Comparison of ENCODE assay signal across 24 mouse cellular contexts in the genomic region with DNA sequence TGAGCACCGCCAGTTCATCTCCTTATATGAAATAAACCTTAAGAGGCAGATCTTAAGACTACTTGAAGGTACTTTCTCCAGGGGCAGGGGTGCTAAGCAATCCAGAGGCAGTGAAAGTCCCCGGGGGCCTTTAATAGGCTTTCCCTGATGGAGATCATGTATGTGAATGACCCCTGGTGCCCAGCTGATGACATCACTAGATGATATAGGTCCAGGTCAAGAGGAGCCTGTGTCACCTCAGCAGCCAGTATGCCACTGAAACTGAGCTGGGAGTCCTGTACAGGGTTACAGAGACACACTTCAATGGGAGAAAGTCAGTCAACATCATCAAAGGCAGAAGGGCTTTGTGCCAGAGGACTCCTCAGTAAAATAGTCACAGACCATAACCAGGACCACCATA.
DNase-seq lines count a peak whose midpoint lies in the region; ATAC-seq lines count a peak whose summit lies in the region.
"Had no signal": no experiment of that assay in that cellular context is flagged by ENCODE, and none has a peak within 500 bp of the region (broad histone marks: within the 10 kb centered on the region; RNA-seq: fewer than 3 reads in every experiment).

No protein-coding gene starts in this region.

- H3K9me3 ChIP-seq in heart, embryonic 10.5 days: no peaks in the 10 kb centered on the region
- no peaks in the 10 kb centered on the region for H3K9me3 ChIP-seq in kidney, embryonic 14.5 days (ENCODE audit: control insufficient read depth, low read length)
- no peaks in the 10 kb centered on the region for H3K9me3 ChIP-seq in midbrain, embryonic 10.5 days (replicated peaks)
- no peaks in the 10 kb centered on the region for H3K9me3 ChIP-seq in midbrain, embryonic 16.5 days (replicated peaks; ENCODE audit: control insufficient read depth, low read length, poor library complexity, severe bottlenecking)
- H3K9me3 ChIP-seq: embryonic facial prominence, embryonic 13.5 days; hindbrain, embryonic 15.5 days; intestine, embryonic 15.5 days had no signal

- H3K27me3 ChIP-seq in heart, embryonic 10.5 days (ENCODE audit: insufficient read depth, poor library complexity, severe bottlenecking): no peaks in the 10 kb centered on the region
- H3K27me3 ChIP-seq in kidney, embryonic 14.5 days (ENCODE audit: control insufficient read depth, insufficient read depth, low read length): no peaks in the 10 kb centered on the region
- H3K27me3 ChIP-seq in midbrain, embryonic 10.5 days (ENCODE audit: low read depth, poor library complexity, severe bottlenecking): peaks cover 60% of the 10 kb centered on the region
- no peaks in the 10 kb centered on the region for H3K27me3 ChIP-seq in midbrain, embryonic 16.5 days (ENCODE audit: control insufficient read depth, insufficient read depth, low read depth, low read length)
- H3K27me3 ChIP-seq: embryonic facial prominence, embryonic 13.5 days; hindbrain, embryonic 15.5 days; intestine, embryonic 15.5 days had no signal

- DNase-seq in heart, embryonic 10.5 days (ENCODE audit: low spot score): peak; percentile 60
- DNase-seq in heart, adult 8-10 months (ENCODE audit: low spot score): no peak
- DNase-seq in kidney, postnatal 4 days: no peak
- DNase-seq in midbrain, embryonic 10.5 days (ENCODE audit: low spot score): no peak
- DNase-seq in left cerebral cortex, adult 11 months (ENCODE audit: low spot score): no peak
- DNase-seq: adrenal gland, adult 2 months; adrenal gland, postnatal 14 days; cerebellum, adult 11 months; cerebellum, adult 2 months; cerebellum, adult 9-11 months; cerebellum, postnatal 25 days; forebrain, postnatal 0 days; gastrocnemius, adult 2 months; gastrocnemius, postnatal 14 days; heart, adult 18-20 months had no signal

- no peak; the same call in 1 of the 2 replicates for ATAC-seq in kidney, embryonic 14.5 days (ENCODE audit: low FRiP score, low TSS enrichment)
- ATAC-seq in midbrain, embryonic 16.5 days: no peak
- ATAC-seq: CD4-positive, CD25-positive, alpha-beta regulatory T cell, adult 4 months; forebrain, embryonic 14.5 days; forebrain, postnatal 0 days; intestine, embryonic 15.5 days had no signal

- H3K4me1 ChIP-seq in heart, embryonic 10.5 days: peaks cover 23% of the 10 kb centered on the region
- H3K4me1 ChIP-seq in kidney, embryonic 14.5 days (ENCODE audit: control insufficient read depth, insufficient read depth, low read length): peaks cover 21% of the 10 kb centered on the region
- peaks cover 61% of the 10 kb centered on the region for H3K4me1 ChIP-seq in midbrain, embryonic 10.5 days
- no peaks in the 10 kb centered on the region for H3K4me1 ChIP-seq in midbrain, embryonic 16.5 days (ENCODE audit: control insufficient read depth, insufficient read depth, low read length)
- H3K4me1 ChIP-seq: hindbrain, embryonic 15.5 days had no signal

- H3K4me2 ChIP-seq in kidney, embryonic 14.5 days (replicated peaks; ENCODE audit: low read depth, low read length): no peak overlapping the region
- no peak overlapping the region for H3K4me2 ChIP-seq in midbrain, embryonic 16.5 days (ENCODE audit: low read length)
- H3K4me2 ChIP-seq: embryonic facial prominence, embryonic 13.5 days; heart, embryonic 11.5 days; hindbrain, embryonic 15.5 days; intestine, embryonic 15.5 days had no signal

- H3K9ac ChIP-seq in kidney, embryonic 14.5 days (ENCODE audit: low read depth, low read length): no peak overlapping the region
- H3K9ac ChIP-seq in midbrain, embryonic 16.5 days (ENCODE audit: low read depth, low read length): no peak overlapping the region
- H3K9ac ChIP-seq: embryonic facial prominence, embryonic 13.5 days; forebrain, postnatal 0 days; hindbrain, embryonic 15.5 days; intestine, embryonic 15.5 days had no signal

- no peak overlapping the region for H3K4me3 ChIP-seq in heart, embryonic 10.5 days
- no peak overlapping the region for H3K4me3 ChIP-seq in kidney, embryonic 14.5 days (ENCODE audit: low read length)
- no peak overlapping the region for H3K4me3 ChIP-seq in midbrain, embryonic 10.5 days
- no peak overlapping the region for H3K4me3 ChIP-seq in midbrain, embryonic 16.5 days (ENCODE audit: low read depth, low read length)
- H3K4me3 ChIP-seq: embryonic facial prominence, embryonic 13.5 days; erythroblast, embryonic 14.5 days; gastrocnemius, adult 2 months; hindbrain, embryonic 15.5 days; intestine, embryonic 15.5 days had no signal

- no peaks in the 10 kb centered on the region for H3K36me3 ChIP-seq in heart, embryonic 10.5 days
- H3K36me3 ChIP-seq in kidney, embryonic 14.5 days (ENCODE audit: control insufficient read depth, insufficient read depth, low read length): no peaks in the 10 kb centered on the region
- H3K36me3 ChIP-seq in midbrain, embryonic 10.5 days: no peaks in the 10 kb centered on the region
- H3K36me3 ChIP-seq in midbrain, embryonic 16.5 days (ENCODE audit: control insufficient read depth, insufficient read depth, low read length): no peaks in the 10 kb centered on the region
- H3K36me3 ChIP-seq: embryonic facial prominence, embryonic 13.5 days; hindbrain, embryonic 15.5 days; intestine, embryonic 15.5 days had no signal

- 81% methylated on average over 2 of the region's 2 CpGs for WGBS in heart, embryonic 10.5 days
- whole genome bisulfite sequencing in kidney, embryonic 14.5 days: 66% methylated on average over 2 of the region's 2 CpGs
- 78% methylated on average over 2 of the region's 2 CpGs for WGBS in midbrain, embryonic 10.5 days
- 71% methylated on average over 2 of the region's 2 CpGs for WGBS in midbrain, embryonic 16.5 days

- H3K27ac ChIP-seq in heart, embryonic 10.5 days: no peak overlapping the region
- peak overlapping the region; percentile 26; the same call in 1 of the 2 replicates for H3K27ac ChIP-seq in kidney, embryonic 14.5 days (ENCODE audit: low read depth, low read length)
- peak overlapping the region; percentile 77 for H3K27ac ChIP-seq in midbrain, embryonic 10.5 days (replicated peaks)
- no peak overlapping the region for H3K27ac ChIP-seq in midbrain, embryonic 16.5 days (ENCODE audit: low read length)
- H3K27ac ChIP-seq: embryonic facial prominence, embryonic 13.5 days; gastrocnemius, adult 2 months; hindbrain, embryonic 15.5 days; intestine, embryonic 15.5 days had no signal

Comparison
In these comparisons a context has a peak if more than half of its experiments do, and no peak if none do; other contexts are left out.
1. H3K27ac ChIP-seq: peak in kidney, embryonic 14.5 days (single experiment) and midbrain, embryonic 10.5 days (single experiment); none in heart, embryonic 10.5 days (single experiment) and midbrain, embryonic 16.5 days (single experiment).